Mouse (Mus musculus) kidney, postnatal 0 days (tissue): Measurements from ENCODE around the gene Suds3. TPM values are rescaled to one million over a fixed set of nuclear protein-coding genes. Genes with fewer than 3 reads are reported as not detected.

Experiments used
- ATAC-seq: fragments of 200-750 bp; cut with Nextera tagmentation; replicated peaks from 2 replicates; pipeline ENCODE4 v1.8.0; 2017; ENCODE audit warnings: low read depth, moderate number of reproducible peaks, moderate TSS enrichment, moderate library complexity; ENCODE audit not compliant: low FRiP score
- DNase-seq: peaks from one replicate; pipeline ENCODE4 v3.0.0-alpha.2; 2016; ENCODE audit warnings: low spot score
- H3K27ac ChIP-seq: fragments of 300-500 bp; sonication (generic); 2 replicates; pipeline ENCODE4 v1.5.1; 2014; ENCODE audit warnings: mild to moderate bottlenecking
- H3K27me3 ChIP-seq: fragments of 300-500 bp; sonication (generic); 2 replicates; pipeline ENCODE4 v1.6.1; 2014; ENCODE audit warnings: low read length, mixed read lengths; ENCODE audit not compliant: insufficient read depth
- H3K36me3 ChIP-seq: fragments of 300-500 bp; sonication (generic); 2 replicates; pipeline ENCODE4 v1.6.1; 2014; ENCODE audit warnings: low read length, mixed read lengths; ENCODE audit not compliant: insufficient read depth
- H3K4me1 ChIP-seq: fragments of 300-500 bp; sonication (generic); replicated peaks from 2 replicates; pipeline ENCODE4 v1.6.1; 2014; ENCODE audit warnings: antibody characterized with exemption, low read length, mixed read lengths; ENCODE audit not compliant: insufficient read depth
- H3K4me2 ChIP-seq: fragments of 300-500 bp; sonication (generic); 2 replicates; pipeline ENCODE4 v1.6.1; 2014; ENCODE audit warnings: mild to moderate bottlenecking, low read length, moderate library complexity, mixed read lengths
- H3K4me3 ChIP-seq: fragments of 300-500 bp; sonication (generic); replicated peaks from 2 replicates; pipeline ENCODE4 v1.5.1; 2014; ENCODE audit warnings: low read depth, low read length
- H3K9ac ChIP-seq: fragments of 300-500 bp; sonication (generic); 2 replicates; pipeline ENCODE4 v1.6.1; 2014; ENCODE audit warnings: low read depth, low read length
- H3K9me3 ChIP-seq: fragments of 300-500 bp; sonication (generic); replicated peaks from 2 replicates; pipeline ENCODE4 v1.6.1; 2016; ENCODE audit warnings: low read length, inconsistent platforms, mixed read lengths
- CTCF ChIP-seq: IDR thresholded peaks from 2 replicates; pipeline ENCODE4 v1.5.1; 2016; ENCODE audit warnings: antibody characterized with exemption, low read depth, mild to moderate bottlenecking, moderate library complexity
- WGBS: fragments of 180-500 bp; shearing (Covaris S2); extraction: QIAGEN DNeasy Blood & Tissue Kit; methylation state at CpG from one replicate; pipeline ENCODE4 v1.1.7; 2014; 5-methylcytosine and 5-hydroxymethylcytosine counted together
- polyA plus RNA-seq: library from polyadenylated mRNA; unstranded; fragments of >200 nt; fragmentation: Nextera tagmentation; extraction: Ambion mirVana; gene quantifications from 2 replicates; pipeline ENCODE4 v1.2.1, GENCODE M21; 2015

Gene Suds3
- polyA plus RNA-seq, 1 experiment from 2014 or later: 69.3 TPM

DNA sequence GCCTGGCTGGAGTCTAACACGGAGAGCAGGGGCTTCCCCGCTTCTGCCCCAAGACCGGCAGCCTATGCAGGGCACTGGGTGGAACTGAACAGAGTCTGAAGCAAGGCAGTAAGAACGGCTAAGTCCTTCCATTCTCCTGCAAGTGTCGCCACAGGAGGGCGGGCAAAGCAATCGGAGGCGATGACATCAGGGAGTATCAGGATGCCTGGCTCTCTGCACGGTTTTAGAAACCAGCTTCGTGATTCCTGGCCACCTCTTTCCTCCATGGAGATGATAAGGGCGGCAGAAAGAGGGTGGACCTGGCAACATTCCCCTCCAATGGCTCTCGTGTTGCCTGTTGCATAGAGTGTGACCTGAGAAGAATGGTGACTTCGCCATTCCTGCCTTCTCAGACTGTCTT is 28.2 kb downstream of the Suds3 start:
- peaks cover 16% of the 10 kb centered on the region for H3K36me3 ChIP-seq
- peaks cover 8% of the 10 kb centered on the region; the same call in 1 of the 2 replicates for H3K4me1 ChIP-seq
- H3K4me3 ChIP-seq: no peak overlapping the region
- H3K4me2 ChIP-seq: peak overlapping the region; percentile 44
- DNase-seq (peak; percentile 47), ATAC-seq (no peak)
- TF ChIP-seq CTCF: peak; percentile 58; the same call in 1 of the 2 replicates
- H3K9ac ChIP-seq: peak overlapping the region; percentile 19; the same call in 1 of the 2 replicates
- H3K27ac ChIP-seq: no peak overlapping the region
- no peaks in the 10 kb centered on the region for H3K27me3 ChIP-seq
- no peaks in the 10 kb centered on the region for H3K9me3 ChIP-seq
- WGBS: 5% methylated on average over 13 of the region's 13 CpGs

DNA sequence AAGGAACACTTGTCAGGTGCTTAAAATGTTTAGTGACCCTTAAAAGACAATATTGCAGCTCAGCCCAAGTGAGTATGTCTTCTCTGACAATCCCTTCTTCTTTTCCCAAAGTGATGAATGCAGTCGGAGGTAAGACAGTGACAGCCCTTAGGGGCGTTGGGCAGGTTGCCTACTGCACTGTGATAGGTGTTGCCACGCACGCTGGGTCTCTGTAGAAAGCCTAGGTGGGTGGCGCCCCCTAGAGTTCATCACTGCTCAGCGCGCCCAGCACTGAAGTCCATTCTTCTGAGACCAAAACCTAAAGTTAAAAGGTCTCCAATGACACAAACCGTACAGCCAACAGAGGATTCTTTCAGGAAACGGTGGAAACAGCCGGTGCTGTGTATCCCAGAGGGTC is 46.4 kb downstream of the Suds3 start:
- DNase-seq: peak; percentile 69
- 8% methylated on average over 10 of the region's 10 CpGs for WGBS
- Histone ChIP-seq H3K9ac (no peak overlapping the region), H3K27me3 (no peaks in the 10 kb centered on the region), H3K36me3 (no peaks in the 10 kb centered on the region), H3K27ac (no peak overlapping the region), H3K4me3 (no peak overlapping the region), H3K4me1 (no peaks in the 10 kb centered on the region), H3K4me2 (peak overlapping the region; percentile 21; the same call in 1 of the 2 replicates), H3K9me3 (no peaks in the 10 kb centered on the region)
- TF ChIP-seq CTCF: peak; percentile 71
- ATAC-seq: peak; percentile 49; the same call in 1 of the 2 replicates

DNA sequence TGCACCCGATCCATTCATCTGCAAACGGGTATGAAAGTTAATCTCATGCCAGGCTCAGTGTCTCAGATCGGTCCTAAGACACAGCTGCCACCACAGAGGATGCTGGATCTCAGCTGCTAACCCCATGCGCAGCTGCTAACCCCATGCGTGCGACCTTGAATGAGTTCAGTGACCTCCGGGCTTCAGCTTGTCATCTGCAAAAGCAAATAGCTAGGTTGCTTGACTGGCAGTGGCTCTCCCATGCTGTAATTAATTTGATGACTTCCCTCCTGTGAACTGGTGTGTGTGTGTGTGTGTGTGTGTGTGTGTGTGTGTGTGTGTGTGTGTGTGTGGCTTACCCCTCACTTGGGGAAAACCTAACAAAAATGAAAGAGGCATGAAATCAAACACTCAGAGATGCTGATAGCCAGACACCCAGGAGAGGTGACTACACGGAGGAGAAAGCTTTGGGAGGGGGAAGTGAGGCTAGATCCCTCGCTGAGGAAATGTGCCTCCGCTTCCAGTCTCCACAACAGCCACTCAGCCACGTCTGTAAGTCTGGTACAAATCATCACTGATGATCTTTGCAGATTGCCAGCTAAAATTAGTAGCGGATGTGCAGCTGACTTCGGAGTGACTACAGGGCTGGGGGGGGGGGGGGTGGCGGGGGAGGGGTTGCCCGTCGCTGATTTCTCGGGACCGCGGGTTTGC is 47.0 kb downstream of the Suds3 start:
- peak; percentile 15 for DNase-seq

GRCm38 (mm10) chr5:117068181-117068580 is 47.7 kb downstream of the Suds3 start:
- no peaks in the 10 kb centered on the region for H3K4me1 ChIP-seq
- H3K36me3 ChIP-seq: no peaks in the 10 kb centered on the region
- H3K27me3 ChIP-seq: no peaks in the 10 kb centered on the region
- no peak overlapping the region for H3K4me2 ChIP-seq
- TF ChIP-seq CTCF: peak; percentile 55
- no peak overlapping the region for H3K27ac ChIP-seq
- no peak overlapping the region for H3K9ac ChIP-seq
- no peak for ATAC-seq
- no peaks in the 10 kb centered on the region for H3K9me3 ChIP-seq
- 80% methylated on average over 13 of the region's 13 CpGs for WGBS
- DNase-seq: no peak
- no peak overlapping the region for H3K4me3 ChIP-seq

More for the DNA sequence above, 47.0 kb downstream of the Suds3 start:
- no peak for ATAC-seq
- no peak for TF ChIP-seq CTCF
- no peak overlapping the region for H3K9ac ChIP-seq
- no peak overlapping the region for H3K4me3 ChIP-seq
- 15% methylated on average over 19 of the region's 19 CpGs for WGBS
- H3K4me1 ChIP-seq: no peaks in the 10 kb centered on the region
- H3K27me3 ChIP-seq: no peaks in the 10 kb centered on the region
- H3K27ac ChIP-seq: no peak overlapping the region
- H3K4me2 ChIP-seq: peak overlapping the region; percentile 21; the same call in 1 of the 2 replicates
- no peaks in the 10 kb centered on the region for H3K36me3 ChIP-seq
- no peaks in the 10 kb centered on the region for H3K9me3 ChIP-seq

DNA sequence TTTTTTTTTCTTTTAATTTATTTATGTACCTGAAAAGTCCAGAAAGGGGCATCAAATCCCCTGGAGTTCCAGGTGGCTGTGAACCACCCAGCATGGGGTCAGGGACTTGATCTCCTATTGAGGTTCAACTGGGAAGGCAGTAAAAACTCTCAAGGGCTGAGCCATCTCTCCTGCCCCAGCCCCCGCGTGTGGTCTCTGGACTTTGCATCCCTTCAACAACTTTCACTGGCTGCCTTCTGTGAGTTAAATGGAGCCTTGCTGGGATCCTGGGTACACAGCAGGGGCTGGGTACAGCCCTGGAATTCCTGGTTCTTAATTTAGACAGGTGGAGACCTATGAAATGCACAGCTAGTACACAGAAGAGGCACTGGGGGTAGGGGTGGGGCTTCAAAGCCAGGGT is 54.7 kb downstream of the Suds3 start:
- no peak for ATAC-seq
- H3K36me3 ChIP-seq: no peaks in the 10 kb centered on the region
- WGBS: 37% methylated on average over 2 of the region's 2 CpGs

GRCm38 (mm10) chr5:117060484-117061130 is 55.3 kb downstream of the Suds3 start:
- no peak overlapping the region for H3K9ac ChIP-seq
- no peaks in the 10 kb centered on the region for H3K4me1 ChIP-seq
- no peak overlapping the region for H3K4me3 ChIP-seq
- no peak overlapping the region for H3K27ac ChIP-seq
- no peak overlapping the region for H3K4me2 ChIP-seq
- TF ChIP-seq CTCF: no peak
- no peak for ATAC-seq
- no peaks in the 10 kb centered on the region for H3K27me3 ChIP-seq
- H3K9me3 ChIP-seq: no peaks in the 10 kb centered on the region
- no peak for DNase-seq
- 79% methylated on average over 18 of the region's 18 CpGs for WGBS
- no peaks in the 10 kb centered on the region for H3K36me3 ChIP-seq

More for the DNA sequence above, 54.7 kb downstream of the Suds3 start:
- Histone ChIP-seq H3K4me1 (no peaks in the 10 kb centered on the region), H3K4me2 (no peak overlapping the region), H3K27ac (no peak overlapping the region), H3K27me3 (no peaks in the 10 kb centered on the region), H3K9me3 (no peaks in the 10 kb centered on the region), H3K9ac (no peak overlapping the region), H3K4me3 (no peak overlapping the region)
- no peak for TF ChIP-seq CTCF
- no peak for DNase-seq
